Mouse (Mus musculus): Measurements from ENCODE around the gene Castor2.

- TF ChIP-seq E2F4 (IDR thresholded peaks at IDR 0.05; ENCODE audit: borderline replicate concordance, low read depth, low read length) (no peak), POLR2A (IDR thresholded peaks at IDR 0.05; ENCODE audit: control insufficient read depth in 1 of 2, insufficient read depth in 1 of 2, low read depth in 1 of 2, low read length in 2 of 2, poor library complexity in 1 of 2) (no peak), CTCF (IDR thresholded peaks at IDR 0.05 in 2 of 3, conservative IDR thresholded peaks at IDR 0.05 in 1 of 3; ENCODE audit: control insufficient read depth in 1 of 3, insufficient read depth in 1 of 3, low read depth in 2 of 3, low read length in 3 of 3, poor library complexity in 1 of 3, severe bottlenecking in 1 of 3) (no peak)
Measured at GRCm38 (mm10) chr5:134121893-134122259, 22.4 kb downstream of the Castor2 start.
